Mouse (Mus musculus) R1 (cell line): ENCODE data around the gene Gtf3c4.
A peak's percentile ranks its signal among the peaks of the same experiment; 100 is the strongest.

Source experiments
- DNase-seq: peaks from one replicate; pipeline ENCODE4 v3.0.0-alpha.2; 2018; ENCODE audit warnings: low read depth, low spot score

Gene Gtf3c4

DNA sequence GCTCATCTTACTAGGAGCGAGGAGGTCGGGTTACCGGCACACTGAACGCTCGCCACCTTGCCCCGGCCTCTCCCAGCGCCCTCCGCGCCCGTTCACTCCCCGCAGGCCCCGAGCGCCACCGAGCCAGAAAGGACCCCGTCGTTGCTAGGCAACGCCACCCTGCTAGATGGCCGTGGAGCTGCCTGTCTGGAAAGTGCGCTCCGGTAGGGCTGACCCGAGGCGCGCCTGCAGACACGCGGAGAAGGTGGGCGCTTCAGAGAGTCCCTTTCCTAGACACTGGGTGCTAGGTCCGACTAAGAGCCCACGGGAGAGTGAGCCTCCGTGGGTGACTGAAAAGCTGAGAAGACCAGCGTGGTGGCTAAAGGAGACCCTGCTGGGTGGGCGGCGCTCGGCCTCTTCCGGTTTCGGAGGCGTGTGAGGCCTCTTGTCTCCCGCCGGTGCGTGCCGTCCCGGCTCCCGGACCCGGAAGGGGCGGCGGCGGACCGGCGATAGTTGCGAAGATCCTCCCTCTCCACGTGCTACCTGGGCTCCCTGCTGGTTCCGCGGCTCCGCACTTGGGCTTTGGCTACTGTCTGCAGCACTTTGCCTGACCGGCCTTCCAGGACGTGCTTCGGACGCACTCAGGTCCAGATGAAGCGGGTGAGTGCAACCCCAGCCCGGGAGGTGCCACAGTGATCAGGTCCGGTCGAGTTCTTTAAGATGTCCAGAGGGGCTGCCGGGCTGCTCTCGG, at the start of gene Gtf3c4, which contains the start of gene Ddx31:
Gene Gtf3c4 (minus strand): TSS at position 139 of the 730 bp plus-strand sequence.
Gene Ddx31 (plus strand): TSS at position 185 of the 730 bp plus-strand sequence.
- peak; percentile 94 for DNase-seq

GRCm38 (mm10) chr2:28884914-28885313, 44.8 kb upstream of the Gtf3c4 start:
- no peak for DNase-seq

DNA sequence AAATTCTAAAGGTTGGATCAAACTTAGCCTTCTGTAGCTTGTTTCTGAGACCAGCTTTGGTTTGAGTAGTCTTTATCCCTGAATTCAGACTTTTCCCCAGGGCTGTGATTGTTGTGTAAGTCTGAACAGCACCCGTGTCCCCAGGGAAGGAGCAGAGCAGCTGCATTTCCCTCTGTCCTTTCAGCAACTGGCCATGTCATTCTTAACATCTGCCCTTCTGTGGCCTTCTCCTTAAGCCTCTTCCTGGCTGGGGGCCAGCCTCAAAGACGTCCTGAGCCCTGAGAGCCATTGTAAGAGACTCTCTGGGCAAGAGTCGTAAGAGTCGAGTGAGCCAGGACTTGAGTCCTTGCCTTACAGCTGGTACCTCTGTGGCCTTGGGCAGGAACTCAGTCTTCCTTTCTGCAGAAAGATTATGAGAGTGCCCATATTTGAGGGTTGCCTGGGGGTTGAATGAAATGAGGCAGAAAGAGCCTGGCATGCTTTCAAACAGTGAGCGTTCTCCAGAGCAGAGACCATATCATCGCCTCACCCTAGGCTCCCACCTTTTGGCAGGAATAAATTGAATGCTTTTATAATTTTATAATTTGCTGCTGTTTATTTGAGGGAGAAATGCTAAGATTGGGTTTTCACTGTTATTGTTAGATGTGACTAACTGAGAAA, 42.8 kb upstream of the Gtf3c4 start:
- no peak for DNase-seq

DNA sequence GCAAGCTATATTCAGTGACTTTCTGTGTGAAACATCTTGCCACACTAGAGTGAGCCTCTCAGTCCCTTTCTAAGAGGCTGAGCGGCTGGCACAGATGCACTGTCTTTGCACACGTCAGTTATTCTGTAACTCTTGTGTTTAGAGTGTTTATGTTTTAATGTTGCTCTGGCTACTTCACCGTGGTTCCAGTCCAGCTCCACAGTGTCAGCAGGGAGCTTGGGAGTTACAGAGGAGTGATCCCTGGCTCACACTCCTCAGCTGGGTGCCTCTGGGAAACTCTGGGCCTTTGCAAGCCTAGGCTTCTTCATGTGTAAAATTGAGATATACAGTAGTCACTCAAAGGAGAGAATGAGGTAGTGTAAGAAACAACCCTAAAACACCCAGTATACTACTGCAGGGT, 41.9 kb upstream of the Gtf3c4 start:
- DNase-seq, result no peak

DNA sequence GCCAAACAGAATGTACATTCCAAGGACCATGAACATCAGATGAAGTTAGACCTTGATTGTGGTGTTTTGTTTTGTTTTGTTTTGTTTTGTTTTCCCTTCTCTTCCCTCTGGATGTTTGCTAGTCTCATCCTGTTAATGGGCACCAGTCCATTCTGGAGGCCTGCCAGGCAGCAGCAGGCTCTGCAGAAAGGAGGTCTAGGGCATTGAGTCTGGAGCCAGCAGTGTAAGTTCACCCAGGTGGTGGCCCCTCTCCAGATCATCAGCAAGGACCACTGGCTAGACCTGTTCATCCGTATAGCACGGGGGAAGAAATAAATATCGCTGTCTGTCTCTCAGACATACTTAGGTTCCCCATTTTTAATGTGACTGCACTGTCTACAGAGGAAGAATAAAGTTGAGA, 41.1 kb upstream of the Gtf3c4 start:
- DNase-seq, result no peak

DNA sequence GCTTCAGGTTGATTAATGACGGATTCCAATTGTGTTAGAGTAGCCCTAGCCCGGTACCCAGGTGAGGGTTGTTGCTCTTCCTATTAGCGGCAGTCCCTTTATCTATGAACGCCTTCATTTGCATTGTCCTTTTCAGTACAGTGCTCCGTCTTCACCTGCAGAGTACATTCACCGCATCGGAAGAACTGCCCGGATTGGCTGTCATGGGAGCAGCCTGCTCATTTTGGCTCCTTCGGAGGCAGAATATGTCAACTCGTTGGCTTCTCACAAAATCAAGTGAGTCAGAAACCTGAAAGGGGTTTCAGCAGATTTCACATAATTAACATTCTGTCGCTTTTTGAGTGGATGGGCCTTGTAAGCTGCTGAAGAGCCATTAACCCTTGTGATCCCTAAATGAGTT, 35.4 kb upstream of the Gtf3c4 start:
- DNase-seq, result no peak

DNA sequence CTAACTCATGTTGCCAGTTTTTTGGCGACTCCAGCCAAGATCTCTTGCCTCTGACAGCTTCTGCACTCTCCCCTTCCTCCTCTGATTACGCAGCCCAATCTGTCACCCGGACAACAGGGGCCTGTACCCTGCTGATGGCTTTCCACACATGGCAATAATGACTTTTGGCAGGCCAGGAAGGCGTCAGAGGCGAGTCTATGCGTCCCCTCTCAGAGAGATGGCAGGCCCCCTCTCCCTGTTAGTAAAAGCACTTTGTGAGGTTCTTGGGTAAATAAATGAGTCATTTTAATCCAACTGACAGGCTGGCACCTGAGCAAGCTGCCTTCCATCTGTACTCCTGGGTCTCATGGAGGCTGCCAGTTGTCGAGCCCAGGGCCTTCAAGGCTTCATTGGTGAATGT, 27.3 kb upstream of the Gtf3c4 start:
- no peak for DNase-seq

GRCm38 (mm10) chr2:28863857-28864256, 23.7 kb upstream of the Gtf3c4 start:
- DNase-seq, result no peak

- no peak for DNase-seq
Observed at GRCm38 (mm10) chr2:28860678-28861423, 20.7 kb upstream of the Gtf3c4 start.

DNA sequence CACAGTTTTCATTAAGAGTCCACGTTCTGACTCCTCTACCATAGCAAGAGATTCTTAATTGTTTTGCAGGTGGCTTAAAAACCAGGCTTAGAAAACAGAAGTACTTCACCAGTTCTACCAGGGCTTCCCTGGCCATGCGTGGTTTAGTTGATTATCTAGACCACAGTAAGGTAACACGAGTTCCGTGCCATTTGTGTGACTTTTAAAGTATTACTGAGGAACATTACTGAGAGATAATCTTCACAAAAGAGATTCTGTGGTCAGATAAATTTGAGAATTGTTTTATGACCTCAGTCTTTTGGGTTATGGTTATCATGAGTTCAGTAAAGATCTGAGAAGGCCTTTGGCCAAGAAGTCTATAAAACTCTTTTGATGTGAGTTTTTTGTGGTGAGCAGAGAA, 19.1 kb upstream of the Gtf3c4 start:
- DNase-seq, result no peak

DNA sequence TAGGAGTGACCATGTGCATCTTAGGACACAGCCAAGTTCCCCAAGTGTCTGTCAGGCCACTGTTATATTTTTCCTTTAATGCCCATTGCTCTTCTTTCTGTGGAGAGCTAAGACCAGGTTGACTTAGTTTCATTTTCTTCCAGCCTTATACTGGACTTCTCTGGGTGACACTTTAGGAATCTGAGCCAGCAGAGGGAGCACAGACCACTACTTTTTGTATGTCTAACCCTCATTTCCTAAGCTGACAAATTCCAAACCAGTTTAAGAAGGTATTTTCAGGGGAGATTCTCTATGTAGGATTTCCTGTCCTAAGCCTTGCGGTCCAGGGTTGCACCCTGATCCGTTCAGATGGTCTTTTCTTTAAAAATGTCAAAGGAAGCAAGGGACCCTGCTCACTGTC, 15.6 kb upstream of the Gtf3c4 start:
- no peak for DNase-seq

GRCm38 (mm10) chr2:28852594-28852993, 12.4 kb upstream of the Gtf3c4 start:
- DNase-seq, result no peak

- DNase-seq, result no peak
Observed at GRCm38 (mm10) chr2:28848879-28849278, 8.7 kb upstream of the Gtf3c4 start.

GRCm38 (mm10) chr2:28842042-28842441, 1.9 kb upstream of the Gtf3c4 start:
- DNase-seq, result no peak

GRCm38 (mm10) chr2:28839501-28840221, 499 bp downstream of the Gtf3c4 start:
- DNase-seq, result peak; percentile 75

DNA sequence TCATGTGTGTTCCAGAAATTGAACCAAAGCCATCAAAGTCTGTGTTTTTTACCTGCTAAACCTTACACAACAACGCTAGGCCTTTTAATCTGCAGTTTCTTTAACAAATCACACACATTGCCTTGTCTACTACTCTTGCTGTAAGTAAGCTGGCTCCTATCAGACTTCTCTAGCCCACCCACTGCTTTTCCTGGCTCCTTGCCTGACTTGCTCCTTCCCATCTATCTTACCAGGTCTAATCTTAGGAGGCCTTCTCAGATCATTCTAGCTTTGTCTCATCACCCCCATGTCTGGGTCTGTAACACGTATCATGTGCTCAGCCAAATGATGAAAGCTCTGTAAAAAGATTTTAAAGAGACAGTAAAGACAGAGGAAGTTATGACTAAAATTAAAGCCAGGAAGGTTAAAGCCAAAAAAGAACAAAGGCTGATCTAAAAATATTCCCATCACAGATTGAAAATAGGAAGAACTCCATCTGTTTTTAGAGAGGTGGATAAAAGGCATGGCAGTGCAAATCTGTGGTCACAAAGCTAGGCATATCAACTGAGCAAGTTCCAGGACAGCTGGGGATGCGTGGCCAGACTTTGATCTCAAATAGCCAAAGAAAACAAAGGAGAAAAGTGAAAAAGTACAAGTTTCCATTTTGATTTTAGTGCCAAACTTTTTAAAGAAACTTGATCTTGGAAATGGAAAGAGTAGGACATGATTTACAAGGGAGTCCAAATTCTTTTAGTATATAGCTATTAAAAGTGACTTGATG, 3.8 kb downstream of the Gtf3c4 start:
- DNase-seq, result no peak

- DNase-seq, result peak; percentile 19
Observed at GRCm38 (mm10) chr2:28829265-28829664, 10.9 kb downstream of the Gtf3c4 start.

GRCm38 (mm10) chr2:28818866-28819265, 21.3 kb downstream of the Gtf3c4 start:
- DNase-seq, result no peak

DNA sequence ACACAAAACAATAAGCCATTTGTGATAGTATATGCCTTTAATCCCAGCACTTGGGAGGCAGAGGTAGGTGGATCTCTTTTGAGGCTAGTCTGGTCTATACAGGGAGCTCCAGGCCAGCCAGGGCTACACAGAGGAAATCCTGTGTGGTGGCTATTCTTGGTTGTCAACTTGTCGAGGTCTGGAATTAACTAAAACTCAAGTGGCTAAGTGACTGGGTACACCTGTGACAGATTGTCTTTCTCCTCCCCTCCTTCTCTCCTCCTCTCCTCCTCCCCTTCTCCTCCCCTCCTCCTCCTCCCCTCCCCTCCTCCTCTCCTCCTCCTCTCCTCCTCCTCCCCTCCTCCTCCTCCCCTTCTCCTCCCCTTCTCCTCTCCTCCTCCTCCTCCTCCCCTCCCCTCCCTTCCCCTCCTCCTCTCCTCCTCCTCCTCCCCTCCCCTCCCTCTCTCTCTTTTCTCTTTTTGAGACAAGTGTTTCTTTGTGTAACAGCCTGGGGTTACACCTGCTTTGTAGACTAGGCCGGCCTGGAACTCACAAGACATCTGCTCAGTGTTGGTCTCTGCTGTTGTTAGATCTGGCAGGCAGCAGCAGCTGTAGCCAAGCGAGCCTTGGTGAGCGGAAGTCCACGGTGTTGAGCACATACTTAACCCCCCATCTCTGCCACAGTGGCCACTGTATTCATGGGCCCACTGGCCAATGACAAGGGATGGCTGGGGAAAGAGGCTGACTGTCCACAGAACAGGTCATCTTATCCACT, 29.7 kb downstream of the Gtf3c4 start:
- DNase-seq, result no peak

- no peak for DNase-seq
Observed at GRCm38 (mm10) chr2:28808841-28809240, 31.3 kb downstream of the Gtf3c4 start.
